Mouse (Mus musculus): ENCODE data around the gene Zfp36.

The Zfp36 gene

DNA sequence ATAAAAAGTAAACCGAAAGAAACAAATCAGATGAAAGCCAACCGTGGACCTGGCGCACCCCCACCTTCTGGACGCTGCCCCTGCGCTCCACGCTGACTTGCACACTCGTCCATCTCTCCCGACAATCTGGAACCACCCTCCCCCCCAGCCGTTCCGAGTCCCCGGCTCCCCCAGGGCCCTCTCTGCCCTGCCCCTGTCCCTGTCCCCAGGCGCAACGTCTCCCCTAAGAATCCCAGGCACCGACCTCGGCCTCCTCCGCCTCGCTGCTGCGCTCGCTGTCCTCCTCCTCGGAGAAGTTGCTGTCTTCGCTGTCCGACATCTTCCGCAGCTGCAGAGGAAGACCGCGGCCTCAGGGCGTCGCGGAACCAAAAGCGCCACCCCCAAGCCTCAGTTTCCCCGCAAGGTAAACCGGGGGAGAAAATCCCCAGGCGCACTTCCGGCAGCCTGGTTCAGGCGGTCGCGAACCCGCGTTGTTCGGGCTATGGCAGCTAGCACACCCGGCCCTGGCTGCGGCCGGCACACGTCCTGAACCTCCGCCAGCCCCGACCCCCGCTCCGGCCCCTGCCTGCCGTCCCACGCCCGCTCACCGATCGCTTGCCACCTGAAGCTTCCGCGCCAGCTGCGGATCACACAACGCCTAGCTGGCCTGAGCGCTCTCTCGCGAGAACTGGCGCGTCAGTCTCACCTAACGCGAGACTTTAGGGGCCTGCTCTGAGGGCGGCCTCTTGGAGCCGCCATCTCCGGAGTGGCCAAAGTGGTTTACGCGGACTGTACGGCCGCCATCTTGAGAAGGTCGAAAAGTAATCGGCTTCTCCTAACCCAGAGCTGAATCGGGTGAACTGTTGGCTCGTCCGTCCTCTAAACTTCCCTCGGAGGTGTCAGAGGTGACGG lies 41.7 kb downstream of the Zfp36 start, which contains the start of gene Supt5:
Gene Supt5, minus strand, starts transcription at position 639 of the 891 bp plus-strand sequence.
- DNase-seq (ENCODE audit: low spot score in 2 of 2): peak; percentile 98 to 99

- no peak for DNase-seq (ENCODE audit: low spot score in 2 of 2)
Measured at GRCm38 (mm10) chr7:28335471-28335870, 44.6 kb downstream of the Zfp36 start.

DNA sequence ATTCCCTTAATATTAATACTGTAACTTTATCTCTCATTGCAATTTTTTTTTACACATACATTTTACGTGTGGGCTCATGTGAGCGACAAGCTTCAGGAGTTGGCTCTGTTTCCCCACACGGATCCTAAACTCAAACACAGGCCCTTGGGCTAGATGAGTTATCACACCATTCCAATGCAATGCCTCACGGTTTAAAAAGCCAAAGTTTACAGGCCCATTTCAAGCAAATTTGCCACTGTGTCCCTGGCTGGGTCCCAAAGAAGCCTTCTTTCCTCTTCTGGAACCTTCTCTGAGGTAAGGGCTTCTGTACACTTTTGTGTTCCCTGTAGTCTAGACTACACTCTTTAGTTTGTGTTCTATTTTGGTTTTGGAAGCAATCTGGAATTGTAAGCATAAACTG lies 45.5 kb downstream of the Zfp36 start:
- no peak for DNase-seq (ENCODE audit: low spot score in 2 of 2)

DNA sequence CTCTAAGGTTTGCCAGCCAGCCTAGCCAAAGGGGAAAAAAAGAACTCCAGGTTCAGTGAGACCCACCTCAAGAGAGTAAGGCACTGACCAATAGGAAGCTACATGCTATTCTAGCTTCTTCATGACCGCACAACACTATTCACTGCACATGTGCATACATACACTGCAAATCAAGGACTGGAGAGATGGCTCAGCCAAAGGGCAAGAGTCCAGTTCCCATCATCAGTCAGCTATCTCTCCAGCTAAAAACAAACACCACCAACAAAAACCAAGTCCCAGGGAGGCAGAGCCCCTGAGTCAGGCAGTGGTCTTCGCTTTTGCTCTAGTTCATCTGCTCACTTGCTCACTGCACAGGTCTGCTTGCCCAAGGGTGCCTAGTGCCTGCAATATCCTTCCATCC lies 51.8 kb downstream of the Zfp36 start:
- no peak for DNase-seq (ENCODE audit: low spot score in 2 of 2)
